Mouse (Mus musculus): ENCODE results near the gene Fbf1.
"Not testable (repeated sequence)": the region's sequence is repeated elsewhere in the genome, so short reads cannot be mapped to it uniquely, and the experiment has no call there.

Fbf1 gene

GRCm38 (mm10) chr11:116108464-116109137 lies 59.4 kb downstream of the Fbf1 start:
- no peak for DNase-seq (ENCODE audit: low read depth, low spot score)

- no peak for DNase-seq (ENCODE audit: low read depth, low spot score)
Observed at GRCm38 (mm10) chr11:116107777-116108285, 60.1 kb downstream of the Fbf1 start.

- DNase-seq (ENCODE audit: low read depth, low spot score) = no peak
Observed at GRCm38 (mm10) chr11:116106963-116107776, 60.8 kb downstream of the Fbf1 start.

- no peak for DNase-seq (ENCODE audit: low read depth, low spot score)
Observed at GRCm38 (mm10) chr11:116106154-116106962, 61.6 kb downstream of the Fbf1 start.

GRCm38 (mm10) chr11:116105065-116105464 lies 62.9 kb downstream of the Fbf1 start:
- no peak for DNase-seq (ENCODE audit: low read depth, low spot score)

- DNase-seq (ENCODE audit: low read depth, low spot score) = no peak
Observed at GRCm38 (mm10) chr11:116104006-116104646, 63.8 kb downstream of the Fbf1 start.

GRCm38 (mm10) chr11:116103572-116103971 lies 64.4 kb downstream of the Fbf1 start:
- no peak for DNase-seq (ENCODE audit: low read depth, low spot score)

GRCm38 (mm10) chr11:116102472-116102871 lies 65.5 kb downstream of the Fbf1 start:
- no peak for DNase-seq (ENCODE audit: low read depth, low spot score)

- DNase-seq (ENCODE audit: low read depth, low spot score) = no peak
Observed at GRCm38 (mm10) chr11:116101931-116102381, 66.0 kb downstream of the Fbf1 start.

GRCm38 (mm10) chr11:116100839-116101238 lies 67.1 kb downstream of the Fbf1 start:
- DNase-seq (ENCODE audit: low read depth, low spot score) = no peak

GRCm38 (mm10) chr11:116100385-116100784 lies 67.6 kb downstream of the Fbf1 start:
- no peak for DNase-seq (ENCODE audit: low read depth, low spot score)

GRCm38 (mm10) chr11:116099462-116099861 lies 68.5 kb downstream of the Fbf1 start:
- DNase-seq (ENCODE audit: low read depth, low spot score) = no peak

GRCm38 (mm10) chr11:116098711-116099460 lies 69.1 kb downstream of the Fbf1 start:
- no peak for DNase-seq (ENCODE audit: low read depth, low spot score)

- DNase-seq (ENCODE audit: low read depth, low spot score) = peak; percentile 88
Observed at GRCm38 (mm10) chr11:116096213-116097108, 71.5 kb downstream of the Fbf1 start.

GRCm38 (mm10) chr11:116095573-116095972 lies 72.4 kb downstream of the Fbf1 start:
- DNase-seq (ENCODE audit: low read depth, low spot score) = no peak

GRCm38 (mm10) chr11:116093771-116094565 lies 74.0 kb downstream of the Fbf1 start:
- DNase-seq (ENCODE audit: low read depth, low spot score) = no peak

- not testable (repeated sequence) for DNase-seq (ENCODE audit: low read depth, low spot score)
Observed at GRCm38 (mm10) chr11:116092959-116093358, 75.0 kb downstream of the Fbf1 start.
